Mouse (Mus musculus) MEL (cell line): ENCODE results near the gene Ces1g.

Source experiments
- CHD2 ChIP-seq: IDR thresholded peaks from 2 replicates; pipeline ENCODE4 v1.6.1; 2011; ENCODE audit warnings: low read length, improper control_type of control experiment
- CTCF ChIP-seq, 3 experiments: IDR thresholded peaks in 2 of 3; conservative IDR thresholded peaks in 1 of 3; 2 replicates each; pipeline ENCODE4 v1.5.1; 2011 to 2012; ENCODE audit warnings: low read length in 3 of 3, low read depth in 2 of 3, mild to moderate bottlenecking in 2 of 3, improper control_type of control experiment in 1 of 3, inconsistent platforms in 1 of 3, mixed read lengths in 1 of 3, moderate library complexity in 1 of 3; ENCODE audit not compliant: control insufficient read depth in 1 of 3, insufficient read depth in 1 of 3, poor library complexity in 1 of 3, severe bottlenecking in 1 of 3
- POLR2A ChIP-seq, 2 experiments: IDR thresholded peaks; 2 replicates each; pipeline ENCODE4 v1.6.1; 2011 to 2012; ENCODE audit warnings: low read length in 2 of 2, mild to moderate bottlenecking in 2 of 2, control low read depth in 1 of 2, improper control_type of control experiment in 1 of 2, low read depth in 1 of 2, moderate library complexity in 1 of 2; ENCODE audit not compliant: control insufficient read depth in 1 of 2, insufficient read depth in 1 of 2, poor library complexity in 1 of 2
- TCF12 ChIP-seq: IDR thresholded peaks from 2 replicates; pipeline ENCODE4 v1.6.1; 2014; ENCODE audit warnings: low read depth, mild to moderate bottlenecking, inconsistent platforms, low read length, improper control_type of control experiment, moderate library complexity
- UBTF ChIP-seq: IDR thresholded peaks from 2 replicates; pipeline ENCODE4 v1.6.1; 2012; ENCODE audit warnings: low read depth, mild to moderate bottlenecking, inconsistent platforms, low read length, improper control_type of control experiment, moderate library complexity, borderline replicate concordance; ENCODE audit not compliant: insufficient read depth
- ZNF384 ChIP-seq: IDR thresholded peaks from 2 replicates; pipeline ENCODE4 v1.6.1; 2012; ENCODE audit warnings: low read depth, mild to moderate bottlenecking, inconsistent platforms, low read length, improper control_type of control experiment

DNA sequence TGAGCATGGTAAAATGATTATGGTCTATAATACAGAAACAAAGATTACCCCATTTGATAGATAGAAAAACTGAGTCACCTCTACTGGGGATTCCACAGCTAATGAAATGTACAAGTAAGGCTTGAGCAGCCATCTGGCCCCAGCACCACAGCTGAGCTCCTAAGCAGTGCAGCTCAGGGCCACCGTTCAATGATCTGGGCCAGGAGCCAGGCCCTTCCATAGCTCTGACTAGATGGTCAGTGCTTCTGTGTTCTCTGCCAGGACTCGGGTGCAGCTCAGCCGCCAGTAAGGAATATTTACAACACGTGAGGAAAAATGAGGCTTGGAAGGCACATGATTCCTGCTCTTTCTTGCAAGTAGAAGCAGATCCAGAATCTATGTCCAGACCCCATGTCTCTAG is 64.4 kb downstream of the Ces1g start:
- no peak for TF ChIP-seq CTCF (IDR thresholded peaks at IDR 0.05 in 2 of 3, conservative IDR thresholded peaks at IDR 0.05 in 1 of 3; ENCODE audit: control insufficient read depth in 1 of 3, insufficient read depth in 1 of 3, low read depth in 2 of 3, low read length in 3 of 3, poor library complexity in 1 of 3, severe bottlenecking in 1 of 3)
- TF ChIP-seq ZNF384 = no peak
- no peak for TF ChIP-seq POLR2A (IDR thresholded peaks at IDR 0.05; ENCODE audit: control insufficient read depth in 1 of 2, insufficient read depth in 1 of 2, low read depth in 1 of 2, low read length in 2 of 2, poor library complexity in 1 of 2)
- TF ChIP-seq TCF12 = no peak
- TF ChIP-seq UBTF = no peak
- no peak for TF ChIP-seq CHD2
